Mouse (Mus musculus): ENCODE measurements at regions not wholly inside any gene's neighbourhood (a gene's known extent, or its start where the extent isn't known, plus 50 kb on each side); places are given as distances from the start of the nearest gene placed in this dataset.

- no peak overlapping the region for H3K4me2 ChIP-seq (replicated peaks; ENCODE audit: low read depth, low read length)
- 72% methylated on average over 4 of the region's 4 CpGs for WGBS
These were observed 52.1 kb upstream of the Fyn start for GRCm38 (mm10) chr10:39316533-39316932.

GRCm38 (mm10) chr10:39315434-39316174 lies 53.1 kb upstream of the Fyn start:
- Histone ChIP-seq H3K27ac (ENCODE audit: low read depth, low read length) (no peak overlapping the region), H3K9ac (ENCODE audit: low read depth, low read length) (no peak overlapping the region), H3K27me3 (ENCODE audit: control insufficient read depth, insufficient read depth, low read length) (no peaks in the 10 kb centered on the region), H3K4me1 (ENCODE audit: control insufficient read depth, insufficient read depth, low read length) (no peaks in the 10 kb centered on the region), H3K4me2 (replicated peaks; ENCODE audit: low read depth, low read length) (no peak overlapping the region), H3K36me3 (ENCODE audit: control insufficient read depth, insufficient read depth, low read length) (no peaks in the 10 kb centered on the region), H3K9me3 (ENCODE audit: control insufficient read depth, low read length) (no peaks in the 10 kb centered on the region), H3K4me3 (ENCODE audit: low read length) (no peak overlapping the region)
- ATAC-seq (ENCODE audit: low FRiP score, low TSS enrichment) = no peak
- 76% methylated on average over 6 of the region's 6 CpGs for WGBS

More at GRCm38 (mm10) chr10:39316533-39316932, 52.1 kb upstream of the Fyn start:
- Histone ChIP-seq H3K9me3 (ENCODE audit: control insufficient read depth, low read length) (no peaks in the 10 kb centered on the region), H3K27me3 (ENCODE audit: control insufficient read depth, insufficient read depth, low read length) (no peaks in the 10 kb centered on the region), H3K4me1 (ENCODE audit: control insufficient read depth, insufficient read depth, low read length) (no peaks in the 10 kb centered on the region), H3K9ac (ENCODE audit: low read depth, low read length) (no peak overlapping the region), H3K36me3 (ENCODE audit: control insufficient read depth, insufficient read depth, low read length) (no peaks in the 10 kb centered on the region), H3K27ac (ENCODE audit: low read depth, low read length) (no peak overlapping the region), H3K4me3 (ENCODE audit: low read length) (no peak overlapping the region)
- ATAC-seq (ENCODE audit: low FRiP score, low TSS enrichment) = no peak

- 91% methylated on average over 1 of the region's 1 CpGs for WGBS
- Histone ChIP-seq H3K9me3 (ENCODE audit: control insufficient read depth, low read length) (no peaks in the 10 kb centered on the region), H3K27ac (ENCODE audit: low read depth, low read length) (no peak overlapping the region), H3K36me3 (ENCODE audit: control insufficient read depth, insufficient read depth, low read length) (no peaks in the 10 kb centered on the region), H3K4me1 (ENCODE audit: control insufficient read depth, insufficient read depth, low read length) (no peaks in the 10 kb centered on the region), H3K9ac (ENCODE audit: low read depth, low read length) (no peak overlapping the region), H3K4me3 (ENCODE audit: low read length) (no peak overlapping the region), H3K4me2 (replicated peaks; ENCODE audit: low read depth, low read length) (no peak overlapping the region), H3K27me3 (ENCODE audit: control insufficient read depth, insufficient read depth, low read length) (no peaks in the 10 kb centered on the region)
- no peak for ATAC-seq (ENCODE audit: low FRiP score, low TSS enrichment)
These were observed 57.2 kb upstream of the Fyn start for GRCm38 (mm10) chr10:39311501-39311900.

GRCm38 (mm10) chr10:39308535-39308934 lies 60.1 kb upstream of the Fyn start:
- H3K9me3 ChIP-seq (ENCODE audit: control insufficient read depth, low read length) = no peaks in the 10 kb centered on the region
- H3K4me2 ChIP-seq (replicated peaks; ENCODE audit: low read depth, low read length) = no peak overlapping the region
- H3K9ac ChIP-seq (ENCODE audit: low read depth, low read length) = no peak overlapping the region
- H3K4me1 ChIP-seq (ENCODE audit: control insufficient read depth, insufficient read depth, low read length) = no peaks in the 10 kb centered on the region
- no peaks in the 10 kb centered on the region for H3K27me3 ChIP-seq (ENCODE audit: control insufficient read depth, insufficient read depth, low read length)
- ATAC-seq (ENCODE audit: low FRiP score, low TSS enrichment) = no peak
- H3K27ac ChIP-seq (ENCODE audit: low read depth, low read length) = no peak overlapping the region
- H3K36me3 ChIP-seq (ENCODE audit: control insufficient read depth, insufficient read depth, low read length) = no peaks in the 10 kb centered on the region
- no peak overlapping the region for H3K4me3 ChIP-seq (ENCODE audit: low read length)
- 72% methylated on average over 1 of the region's 1 CpGs for WGBS

- ATAC-seq (ENCODE audit: low FRiP score, low TSS enrichment) = peak; percentile 55; the same call in 1 of the 2 replicates
- Histone ChIP-seq H3K9ac (ENCODE audit: low read depth, low read length) (no peak overlapping the region), H3K27ac (ENCODE audit: low read depth, low read length) (no peak overlapping the region), H3K9me3 (ENCODE audit: control insufficient read depth, low read length) (no peaks in the 10 kb centered on the region), H3K27me3 (ENCODE audit: control insufficient read depth, insufficient read depth, low read length) (no peaks in the 10 kb centered on the region), H3K36me3 (ENCODE audit: control insufficient read depth, insufficient read depth, low read length) (no peaks in the 10 kb centered on the region), H3K4me1 (ENCODE audit: control insufficient read depth, insufficient read depth, low read length) (0 out of 2 replicates have a peak, but pooled peaks cover 9% of the 10 kb centered on the region), H3K4me2 (replicated peaks; ENCODE audit: low read depth, low read length) (no peak overlapping the region), H3K4me3 (ENCODE audit: low read length) (no peak overlapping the region)
- 53% methylated on average over 11 of the region's 11 CpGs for WGBS
These were observed 75.8 kb upstream of the Fyn start for GRCm38 (mm10) chr10:39292703-39293496.

- 78% methylated on average over 9 of the region's 9 CpGs for WGBS
- Histone ChIP-seq H3K4me2 (replicated peaks; ENCODE audit: low read depth, low read length) (no peak overlapping the region), H3K27me3 (ENCODE audit: control insufficient read depth, insufficient read depth, low read length) (no peaks in the 10 kb centered on the region), H3K4me3 (ENCODE audit: low read length) (no peak overlapping the region), H3K27ac (ENCODE audit: low read depth, low read length) (no peak overlapping the region), H3K9ac (ENCODE audit: low read depth, low read length) (no peak overlapping the region), H3K36me3 (ENCODE audit: control insufficient read depth, insufficient read depth, low read length) (no peaks in the 10 kb centered on the region), H3K9me3 (ENCODE audit: control insufficient read depth, low read length) (no peaks in the 10 kb centered on the region), H3K4me1 (ENCODE audit: control insufficient read depth, insufficient read depth, low read length) (0 out of 2 replicates have a peak, but pooled peaks cover 9% of the 10 kb centered on the region)
- 0 out of 2 replicates have a peak, but pooled peaks have one; percentile 60 for ATAC-seq (ENCODE audit: low FRiP score, low TSS enrichment)
These were observed 76.9 kb upstream of the Fyn start for GRCm38 (mm10) chr10:39291747-39292198.

GRCm38 (mm10) chr10:39291134-39291746 lies 77.4 kb upstream of the Fyn start:
- Histone ChIP-seq H3K4me3 (ENCODE audit: low read length) (no peak overlapping the region), H3K36me3 (ENCODE audit: control insufficient read depth, insufficient read depth, low read length) (no peaks in the 10 kb centered on the region), H3K4me2 (replicated peaks; ENCODE audit: low read depth, low read length) (no peak overlapping the region), H3K9ac (ENCODE audit: low read depth, low read length) (no peak overlapping the region), H3K9me3 (ENCODE audit: control insufficient read depth, low read length) (no peaks in the 10 kb centered on the region), H3K27ac (ENCODE audit: low read depth, low read length) (no peak overlapping the region), H3K27me3 (ENCODE audit: control insufficient read depth, insufficient read depth, low read length) (no peaks in the 10 kb centered on the region), H3K4me1 (ENCODE audit: control insufficient read depth, insufficient read depth, low read length) (0 out of 2 replicates have a peak, but pooled peaks cover 9% of the 10 kb centered on the region)
- 71% methylated on average over 8 of the region's 8 CpGs for WGBS
- ATAC-seq (ENCODE audit: low FRiP score, low TSS enrichment) = no peak; the same call in 1 of the 2 replicates

- Histone ChIP-seq H3K9me3 (ENCODE audit: control insufficient read depth, low read length) (no peaks in the 10 kb centered on the region), H3K9ac (ENCODE audit: low read depth, low read length) (no peak overlapping the region), H3K36me3 (ENCODE audit: control insufficient read depth, insufficient read depth, low read length) (no peaks in the 10 kb centered on the region), H3K27me3 (ENCODE audit: control insufficient read depth, insufficient read depth, low read length) (no peaks in the 10 kb centered on the region), H3K4me3 (ENCODE audit: low read length) (no peak overlapping the region), H3K4me2 (replicated peaks; ENCODE audit: low read depth, low read length) (no peak overlapping the region), H3K27ac (ENCODE audit: low read depth, low read length) (no peak overlapping the region), H3K4me1 (ENCODE audit: control insufficient read depth, insufficient read depth, low read length) (0 out of 2 replicates have a peak, but pooled peaks cover 9% of the 10 kb centered on the region)
- ATAC-seq (ENCODE audit: low FRiP score, low TSS enrichment) = no peak
- WGBS = 46% methylated on average over 1 of the region's 1 CpGs
These were observed 78.4 kb upstream of the Fyn start for GRCm38 (mm10) chr10:39290245-39290644.

Measured in kidney, embryonic 14.5 days (tissue).